Mouse (Mus musculus): ENCODE data around the gene Zcchc17. TPM values are rescaled to one million over a fixed set of nuclear protein-coding genes. Genes with fewer than 3 reads are reported as not detected.

Gene Zcchc17
- polyA plus RNA-seq, 1 experiment from 2014 or later = 71.7 TPM

GRCm38 (mm10) chr4:130350690-130351422 is 8.9 kb downstream of the Zcchc17 start:
- whole genome bisulfite sequencing = 90% methylated on average over 16 of the region's 16 CpGs
- Histone ChIP-seq H3K27me3 (no peaks in the 10 kb centered on the region), H3K4me2 (replicated peaks) (no peak overlapping the region), H3K4me3 (no peak overlapping the region), H3K36me3 (peaks cover 64% of the 10 kb centered on the region), H3K9me3 (no peaks in the 10 kb centered on the region), H3K9ac (replicated peaks) (no peak overlapping the region), H3K27ac (replicated peaks) (no peak overlapping the region), H3K4me1 (no peaks in the 10 kb centered on the region)
- ATAC-seq (ENCODE audit: low FRiP score, low read depth) = no peak

GRCm38 (mm10) chr4:130349666-130350065 is 10.1 kb downstream of the Zcchc17 start:
- Histone ChIP-seq H3K9ac (replicated peaks) (no peak overlapping the region), H3K27me3 (no peaks in the 10 kb centered on the region), H3K9me3 (no peaks in the 10 kb centered on the region), H3K27ac (replicated peaks) (no peak overlapping the region), H3K4me3 (no peak overlapping the region), H3K4me1 (no peaks in the 10 kb centered on the region), H3K36me3 (peaks cover 73% of the 10 kb centered on the region), H3K4me2 (replicated peaks) (no peak overlapping the region)
- no peak for ATAC-seq (ENCODE audit: low FRiP score, low read depth)
- WGBS = 95% methylated on average over 6 of the region's 6 CpGs

- Histone ChIP-seq H3K9ac (replicated peaks) (no peak overlapping the region), H3K9me3 (no peaks in the 10 kb centered on the region), H3K4me2 (replicated peaks) (no peak overlapping the region), H3K4me3 (no peak overlapping the region), H3K27ac (replicated peaks) (no peak overlapping the region), H3K36me3 (peaks cover 42% of the 10 kb centered on the region), H3K4me1 (no peaks in the 10 kb centered on the region), H3K27me3 (no peaks in the 10 kb centered on the region)
- WGBS = 35% methylated on average over 4 of the region's 4 CpGs
- no peak for ATAC-seq (ENCODE audit: low FRiP score, low read depth)
Observed at GRCm38 (mm10) chr4:130341691-130342090, 18.1 kb downstream of the Zcchc17 start.

- ATAC-seq (ENCODE audit: low FRiP score, low read depth) = no peak
- Histone ChIP-seq H3K4me2 (replicated peaks) (no peak overlapping the region), H3K4me3 (no peak overlapping the region), H3K9ac (replicated peaks) (no peak overlapping the region), H3K9me3 (no peaks in the 10 kb centered on the region), H3K36me3 (peaks cover 50% of the 10 kb centered on the region), H3K27me3 (no peaks in the 10 kb centered on the region), H3K4me1 (no peaks in the 10 kb centered on the region), H3K27ac (replicated peaks) (no peak overlapping the region)
- WGBS = 90% methylated on average over 5 of the region's 5 CpGs
Observed at GRCm38 (mm10) chr4:130335867-130336266, 23.9 kb downstream of the Zcchc17 start.

- H3K9ac ChIP-seq (replicated peaks) = no peak overlapping the region
- no peak for ATAC-seq (ENCODE audit: low FRiP score, low read depth)
- no peaks in the 10 kb centered on the region; the same call in 1 of the 2 replicates for H3K4me1 ChIP-seq
- no peak overlapping the region for H3K4me3 ChIP-seq
- no peak overlapping the region for H3K4me2 ChIP-seq (replicated peaks)
- H3K36me3 ChIP-seq = peaks cover 67% of the 10 kb centered on the region
- 91% methylated on average over 9 of the region's 9 CpGs for WGBS
- H3K27ac ChIP-seq (replicated peaks) = no peak overlapping the region
- no peaks in the 10 kb centered on the region for H3K27me3 ChIP-seq
- no peaks in the 10 kb centered on the region for H3K9me3 ChIP-seq
Observed at GRCm38 (mm10) chr4:130327366-130327765, 32.4 kb downstream of the Zcchc17 start.

- H3K27ac ChIP-seq (replicated peaks) = no peak overlapping the region
- H3K4me3 ChIP-seq = no peak overlapping the region
- H3K4me2 ChIP-seq (replicated peaks) = no peak overlapping the region
- H3K9me3 ChIP-seq = no peaks in the 10 kb centered on the region
- H3K36me3 ChIP-seq = peaks cover 71% of the 10 kb centered on the region
- no peaks in the 10 kb centered on the region; the same call in 1 of the 2 replicates for H3K4me1 ChIP-seq
- ATAC-seq (ENCODE audit: low FRiP score, low read depth) = no peak
- no peaks in the 10 kb centered on the region for H3K27me3 ChIP-seq
- H3K9ac ChIP-seq (replicated peaks) = no peak overlapping the region
- WGBS = 94% methylated on average over 2 of the region's 2 CpGs
Observed at GRCm38 (mm10) chr4:130325446-130325845, 34.3 kb downstream of the Zcchc17 start.

GRCm38 (mm10) chr4:130323607-130324006 is 36.1 kb downstream of the Zcchc17 start:
- no peak for ATAC-seq (ENCODE audit: low FRiP score, low read depth)
- Histone ChIP-seq H3K4me1 (no peaks in the 10 kb centered on the region), H3K36me3 (peaks cover 69% of the 10 kb centered on the region)

GRCm38 (mm10) chr4:130323165-130323564 is 36.6 kb downstream of the Zcchc17 start:
- no peak overlapping the region for H3K9ac ChIP-seq (replicated peaks)
- no peaks in the 10 kb centered on the region for H3K4me1 ChIP-seq
- WGBS = 88% methylated on average over 1 of the region's 1 CpGs
- peaks cover 67% of the 10 kb centered on the region for H3K36me3 ChIP-seq
- H3K4me3 ChIP-seq = no peak overlapping the region
- no peaks in the 10 kb centered on the region for H3K9me3 ChIP-seq
- H3K27me3 ChIP-seq = no peaks in the 10 kb centered on the region
- ATAC-seq (ENCODE audit: low FRiP score, low read depth) = no peak
- H3K27ac ChIP-seq (replicated peaks) = no peak overlapping the region
- no peak overlapping the region for H3K4me2 ChIP-seq (replicated peaks)

More at GRCm38 (mm10) chr4:130323607-130324006, 36.1 kb downstream of the Zcchc17 start:
- no peaks in the 10 kb centered on the region for H3K9me3 ChIP-seq
- WGBS = 92% methylated on average over 5 of the region's 5 CpGs
- no peaks in the 10 kb centered on the region for H3K27me3 ChIP-seq
- H3K27ac ChIP-seq (replicated peaks) = no peak overlapping the region
- no peak overlapping the region for H3K9ac ChIP-seq (replicated peaks)
- no peak overlapping the region for H3K4me3 ChIP-seq
- H3K4me2 ChIP-seq (replicated peaks) = no peak overlapping the region

- no peak overlapping the region for H3K4me2 ChIP-seq (replicated peaks)
- peaks cover 67% of the 10 kb centered on the region for H3K36me3 ChIP-seq
- no peaks in the 10 kb centered on the region for H3K4me1 ChIP-seq
- H3K9ac ChIP-seq (replicated peaks) = no peak overlapping the region
- no peak for ATAC-seq (ENCODE audit: low FRiP score, low read depth)
- WGBS = 94% methylated on average over 7 of the region's 7 CpGs
- no peak overlapping the region for H3K27ac ChIP-seq (replicated peaks)
- H3K9me3 ChIP-seq = no peaks in the 10 kb centered on the region
- H3K27me3 ChIP-seq = no peaks in the 10 kb centered on the region
- no peak overlapping the region for H3K4me3 ChIP-seq
Observed at GRCm38 (mm10) chr4:130322567-130322966, 37.2 kb downstream of the Zcchc17 start.

GRCm38 (mm10) chr4:130321640-130322039 is 38.1 kb downstream of the Zcchc17 start:
- H3K4me1 ChIP-seq = no peaks in the 10 kb centered on the region
- no peak overlapping the region for H3K27ac ChIP-seq (replicated peaks)
- H3K9me3 ChIP-seq = no peaks in the 10 kb centered on the region
- ATAC-seq (ENCODE audit: low FRiP score, low read depth) = no peak
- H3K4me2 ChIP-seq (replicated peaks) = no peak overlapping the region
- WGBS = 95% methylated on average over 7 of the region's 7 CpGs
- H3K9ac ChIP-seq (replicated peaks) = no peak overlapping the region
- H3K36me3 ChIP-seq = peaks cover 67% of the 10 kb centered on the region
- no peak overlapping the region for H3K4me3 ChIP-seq
- H3K27me3 ChIP-seq = no peaks in the 10 kb centered on the region

GRCm38 (mm10) chr4:130319564-130319963 is 40.2 kb downstream of the Zcchc17 start:
- Histone ChIP-seq H3K4me2 (replicated peaks) (no peak overlapping the region), H3K4me3 (no peak overlapping the region), H3K27me3 (no peaks in the 10 kb centered on the region), H3K9ac (replicated peaks) (no peak overlapping the region), H3K4me1 (no peaks in the 10 kb centered on the region), H3K27ac (replicated peaks) (no peak overlapping the region), H3K36me3 (peaks cover 64% of the 10 kb centered on the region), H3K9me3 (no peaks in the 10 kb centered on the region)
- ATAC-seq (ENCODE audit: low FRiP score, low read depth) = no peak
- 87% methylated on average over 7 of the region's 7 CpGs for WGBS

GRCm38 (mm10) chr4:130318122-130318521 is 41.6 kb downstream of the Zcchc17 start:
- Histone ChIP-seq H3K4me1 (no peaks in the 10 kb centered on the region), H3K36me3 (peaks cover 57% of the 10 kb centered on the region), H3K4me2 (replicated peaks) (no peak overlapping the region), H3K9ac (replicated peaks) (no peak overlapping the region), H3K9me3 (no peaks in the 10 kb centered on the region), H3K4me3 (no peak overlapping the region), H3K27ac (replicated peaks) (no peak overlapping the region), H3K27me3 (no peaks in the 10 kb centered on the region)
- no peak for ATAC-seq (ENCODE audit: low FRiP score, low read depth)
- WGBS = 69% methylated on average over 3 of the region's 3 CpGs

GRCm38 (mm10) chr4:130316691-130317090 is 43.1 kb downstream of the Zcchc17 start:
- ATAC-seq (ENCODE audit: low FRiP score, low read depth) = no peak
- H3K9me3 ChIP-seq = no peaks in the 10 kb centered on the region
- peaks cover 45% of the 10 kb centered on the region for H3K36me3 ChIP-seq
- H3K4me3 ChIP-seq = no peak overlapping the region
- H3K4me2 ChIP-seq (replicated peaks) = no peak overlapping the region
- 0 out of 2 replicates have a peak, but pooled peaks cover under 1% of the 10 kb centered on the region for H3K27me3 ChIP-seq
- no peak overlapping the region for H3K27ac ChIP-seq (replicated peaks)
- no peaks in the 10 kb centered on the region for H3K4me1 ChIP-seq
- H3K9ac ChIP-seq (replicated peaks) = no peak overlapping the region
- WGBS = 82% methylated on average over 10 of the region's 10 CpGs

All from midbrain, embryonic 12.5 days (tissue).